In genomic region chr5:93251001-93251760, GRCm38 (mm10) we compare ENCODE assay signal across 9 mouse cellular contexts. TPM values are rescaled to one million over a fixed set of nuclear protein-coding genes. Genes with fewer than 3 reads are reported as not detected.
DNase-seq lines count a peak whose midpoint lies in the region; ATAC-seq lines count a peak whose summit lies in the region.
"Had no signal": no experiment of that assay in that cellular context is flagged by ENCODE, and none has a peak within 500 bp of the region (broad histone marks: within the 10 kb centered on the region; RNA-seq: fewer than 3 reads in every experiment).

No protein-coding gene starts in this region.

- H3K4me2 ChIP-seq in midbrain, embryonic 11.5 days: no peak overlapping the region
- H3K4me2 ChIP-seq: neural tube, embryonic 12.5 days had no signal

- no peak for ATAC-seq in midbrain, embryonic 11.5 days (ENCODE audit: low FRiP score)

- no peaks in the 10 kb centered on the region for H3K9me3 ChIP-seq in midbrain, embryonic 11.5 days (ENCODE audit: control insufficient read depth, low read length)
- H3K9me3 ChIP-seq: hindbrain, embryonic 10.5 days; neural tube, embryonic 12.5 days had no signal

- peak; percentile 82 for DNase-seq in ovary, adult 18-20 months (ENCODE audit: low spot score)
- DNase-seq in ovary, postnatal 14 days (ENCODE audit: low spot score): no peak
- peak; percentile 75 for DNase-seq in cerebellum, adult 11-12 months
- peak; percentile 87 for DNase-seq in heart, adult 8-10 months (ENCODE audit: low spot score)
- DNase-seq in left cerebral cortex, postnatal 14 days (ENCODE audit: low spot score in 2 of 2): no peak
- no peak for DNase-seq in frontal cortex, postnatal 10 days (ENCODE audit: low spot score in 2 of 2)
- no peak for DNase-seq in midbrain, embryonic 11.5 days (ENCODE audit: low spot score, missing footprints)

- intact Hi-C loops in left cerebral cortex, postnatal 14 days (cut with DNase I): no loop called here

- no peak overlapping the region for H3K9ac ChIP-seq in midbrain, embryonic 11.5 days (ENCODE audit: low read length)
- H3K9ac ChIP-seq: neural tube, embryonic 12.5 days had no signal

- H3K27me3 ChIP-seq in midbrain, embryonic 11.5 days (ENCODE audit: control insufficient read depth, insufficient read depth, low read length): no peaks in the 10 kb centered on the region
- H3K27me3 ChIP-seq: neural tube, embryonic 12.5 days had no signal

- no peak overlapping the region for H3K4me3 ChIP-seq in midbrain, embryonic 11.5 days (ENCODE audit: low read depth, low read length)
- H3K4me3 ChIP-seq: hindbrain, embryonic 10.5 days; neural tube, embryonic 12.5 days had no signal

- no peak overlapping the region for H3K27ac ChIP-seq in midbrain, embryonic 11.5 days (ENCODE audit: low read depth, low read length)
- H3K27ac ChIP-seq: hindbrain, embryonic 10.5 days; neural tube, embryonic 12.5 days had no signal

- 86% methylated on average over 12 of the region's 12 CpGs for WGBS in midbrain, embryonic 11.5 days

- no peaks in the 10 kb centered on the region for H3K4me1 ChIP-seq in midbrain, embryonic 11.5 days (ENCODE audit: control insufficient read depth, insufficient read depth, low read length)
- H3K4me1 ChIP-seq: hindbrain, embryonic 10.5 days; neural tube, embryonic 12.5 days had no signal

- H3K36me3 ChIP-seq in midbrain, embryonic 11.5 days (ENCODE audit: control insufficient read depth, insufficient read depth, low read length): no peaks in the 10 kb centered on the region
- H3K36me3 ChIP-seq: hindbrain, embryonic 10.5 days; neural tube, embryonic 12.5 days had no signal

RNA-seq across cellular contexts. Expression of gene Ccng2, which starts 15.9 kb away (rescaled TPM):
- total RNA-seq in heart, adult 8-10 months (2022): 10 to 100 TPM; 10.4 to 12.9 (median 11.6) TPM
- 10 to 100 TPM; 38.4 to 40.9 TPM for total RNA-seq in left cerebral cortex, postnatal 14 days (2021)
- 94.2 and 97.7 TPM in 2 replicates for polyA plus RNA-seq in midbrain, embryonic 11.5 days (2014; fragmentation: Nextera tagmentation; extraction: Ambion mirVana)

RNA-seq across cellular contexts. Expression of gene 2010109A12Rik, which starts 44.9 kb away (rescaled TPM):
- total RNA-seq in heart, adult 8-10 months (2022): under 1 TPM in 2 of 4 experiments, not detected in 2; 0.40 to 0.69 TPM
- total RNA-seq in left cerebral cortex, postnatal 14 days (2021): 1 to 10 TPM in 1 of 2 experiments, under 1 TPM in 1; 0.42 to 1.4 TPM
- 1.6 and 2.4 TPM in 2 replicates for polyA plus RNA-seq in midbrain, embryonic 11.5 days (2014; fragmentation: Nextera tagmentation; extraction: Ambion mirVana)

RNA-seq across cellular contexts. Expression of gene Ccni, which starts 44.9 kb away (rescaled TPM):
- total RNA-seq in heart, adult 8-10 months (2022): 100 to 1,000 TPM; 119 to 175 (median 143) TPM
- total RNA-seq in left cerebral cortex, postnatal 14 days (2021): 100 to 1,000 TPM; 304 to 308 TPM
- 159 and 170 TPM in 2 replicates for polyA plus RNA-seq in midbrain, embryonic 11.5 days (2014; fragmentation: Nextera tagmentation; extraction: Ambion mirVana)

Comparison
In these comparisons a context has a peak if more than half of its experiments do, and no peak if none do; other contexts are left out.
1. DNase-seq: peak in ovary, adult 18-20 months (single experiment), cerebellum, adult 11-12 months (single experiment) and heart, adult 8-10 months (single experiment); none in ovary, postnatal 14 days (single experiment), left cerebral cortex, postnatal 14 days (0 of 2), frontal cortex, postnatal 10 days (0 of 2) and midbrain, embryonic 11.5 days (single experiment).